Mouse (Mus musculus) liver, adult (tissue): ENCODE data around the gene Psmb8.

Experiments used
- GATA4 ChIP-seq: IDR thresholded peaks from 2 replicates; pipeline ENCODE4 v1.6.1; 2014; ENCODE audit warnings: mild to moderate bottlenecking, low read length; ENCODE audit not compliant: insufficient replicate concordance

The Psmb8 gene

GRCm38 (mm10) chr17:34183564-34184219 lies 13.8 kb upstream of the Psmb8 start:
- no peak for TF ChIP-seq GATA4

GRCm38 (mm10) chr17:34185526-34185925 lies 12.0 kb upstream of the Psmb8 start:
- TF ChIP-seq GATA4 = no peak

DNA sequence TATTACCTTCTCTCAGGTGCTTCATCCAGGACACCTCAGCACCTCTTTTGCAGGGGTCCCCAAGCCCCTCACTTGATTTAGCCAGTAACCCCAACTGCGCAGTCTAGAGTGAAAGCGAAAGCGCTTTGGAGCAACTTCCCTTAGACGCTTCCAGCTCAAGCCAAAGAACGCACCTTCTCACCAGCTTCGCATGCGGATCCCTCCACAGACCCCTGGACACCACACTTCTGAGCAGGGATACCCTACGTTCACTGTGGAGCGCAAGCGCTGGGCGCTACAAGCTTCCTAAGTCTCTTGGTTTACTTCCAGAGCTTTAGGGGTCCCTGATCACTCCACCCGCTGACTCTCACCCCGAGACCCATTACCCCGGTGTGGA lies 10.6 kb upstream of the Psmb8 start:
- no peak for TF ChIP-seq GATA4

DNA sequence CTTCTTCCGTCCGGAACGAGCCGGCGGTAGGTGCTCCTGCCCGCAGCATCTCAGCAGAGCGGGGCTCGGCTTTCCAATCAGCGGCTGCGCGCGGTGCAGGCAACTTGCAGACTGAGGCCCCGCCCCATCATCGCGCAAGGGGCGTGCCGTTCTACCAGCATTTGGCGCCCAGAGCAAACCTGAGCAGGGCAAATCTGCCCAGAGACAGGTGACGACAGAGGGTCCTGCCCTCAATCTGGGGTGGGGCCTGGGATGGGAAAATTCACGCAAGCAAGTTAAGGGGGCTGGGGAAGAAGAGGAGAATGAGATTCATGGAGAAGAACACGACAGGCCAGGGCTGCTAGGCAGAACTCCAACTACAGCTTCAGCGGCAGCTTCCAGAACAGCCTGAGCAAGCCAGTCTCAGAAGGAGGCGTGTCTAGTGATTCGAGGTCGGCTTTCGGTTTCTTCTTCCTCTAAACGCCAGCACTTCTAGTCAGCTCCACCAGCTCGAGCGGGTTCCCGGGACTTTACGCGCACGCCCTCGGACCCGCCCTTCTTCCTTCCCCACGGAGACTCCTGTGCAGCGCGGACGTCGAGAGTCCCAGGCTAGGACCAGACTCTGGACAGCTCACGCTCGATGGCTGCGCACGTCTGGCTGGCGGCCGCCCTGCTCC lies 10.1 kb upstream of the Psmb8 start, which contains the start of the genes Tap1 and Psmb9:
Tap1 (plus strand) TSS at position 293 of the 656 bp plus-strand sequence.
Psmb9 (minus strand) TSS at position 504 of the 656 bp plus-strand sequence.
- TF ChIP-seq GATA4 = no peak; the same call in 1 of the 2 replicates

- no peak for TF ChIP-seq GATA4
Observed at GRCm38 (mm10) chr17:34188010-34188409, 9.5 kb upstream of the Psmb8 start.

- no peak for TF ChIP-seq GATA4
Observed at GRCm38 (mm10) chr17:34188986-34189385, 8.5 kb upstream of the Psmb8 start.

- TF ChIP-seq GATA4 = no peak
Observed at GRCm38 (mm10) chr17:34192852-34193251, 4.7 kb upstream of the Psmb8 start.

GRCm38 (mm10) chr17:34193468-34193867 lies 4.1 kb upstream of the Psmb8 start:
- TF ChIP-seq GATA4 = no peak

DNA sequence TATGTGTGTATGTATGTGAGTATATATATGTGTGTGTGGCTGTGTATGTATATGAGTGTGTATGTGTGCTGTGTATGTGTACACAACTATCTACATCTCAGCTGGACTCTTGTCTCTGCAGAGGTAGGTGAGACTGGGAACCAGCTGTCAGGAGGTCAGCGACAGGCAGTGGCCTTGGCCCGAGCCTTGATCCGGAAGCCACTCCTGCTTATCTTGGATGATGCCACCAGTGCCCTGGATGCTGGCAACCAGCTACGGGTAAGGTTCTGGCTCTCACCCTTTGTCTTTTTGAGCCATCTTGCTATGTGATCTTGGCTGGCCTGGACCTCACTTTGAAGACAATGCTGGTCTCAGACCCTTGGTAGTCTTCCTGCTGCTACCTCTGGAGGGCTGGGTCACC lies 2.8 kb upstream of the Psmb8 start:
- peak; percentile 46; the same call in 1 of the 2 replicates for TF ChIP-seq GATA4

DNA sequence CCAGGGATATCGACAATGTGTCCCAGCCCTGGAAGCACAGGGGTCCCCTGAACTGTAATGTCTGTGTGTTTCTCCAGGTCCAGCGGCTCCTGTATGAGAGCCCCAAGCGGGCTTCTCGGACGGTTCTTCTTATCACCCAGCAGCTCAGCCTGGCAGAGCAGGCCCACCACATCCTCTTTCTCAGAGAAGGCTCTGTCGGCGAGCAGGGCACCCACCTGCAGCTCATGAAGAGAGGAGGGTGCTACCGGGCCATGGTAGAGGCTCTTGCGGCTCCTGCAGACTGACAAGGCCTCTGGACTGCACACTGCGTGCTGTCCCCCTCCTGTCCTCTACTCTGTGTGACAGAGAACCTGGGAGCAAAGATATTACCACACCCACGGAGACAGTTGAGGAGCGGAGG lies 1.0 kb upstream of the Psmb8 start:
- no peak for TF ChIP-seq GATA4

GRCm38 (mm10) chr17:34197904-34198520 lies 491 bp downstream of the Psmb8 start:
- no peak for TF ChIP-seq GATA4

DNA sequence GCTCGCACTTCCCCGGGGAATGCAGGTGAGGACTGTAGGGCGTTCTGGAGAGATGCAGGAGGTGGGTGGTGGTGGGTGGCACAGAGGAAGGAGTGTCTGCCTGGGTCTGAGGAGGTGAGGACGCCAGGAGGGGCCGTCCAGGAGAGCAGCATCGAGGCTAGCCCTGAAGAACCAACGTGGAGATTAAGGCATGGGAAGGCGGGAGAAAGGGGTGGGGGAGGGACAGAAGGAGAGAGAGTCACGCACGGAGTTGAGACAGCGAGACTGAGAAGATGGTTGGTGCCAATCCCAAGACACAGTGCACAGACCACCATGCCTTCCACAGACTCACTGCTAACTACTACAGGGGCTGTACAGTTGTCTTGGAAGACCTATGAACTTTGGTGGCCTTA lies 996 bp downstream of the Psmb8 start:
- TF ChIP-seq GATA4 = no peak

- no peak for TF ChIP-seq GATA4
Observed at GRCm38 (mm10) chr17:34199050-34199619, 1.6 kb downstream of the Psmb8 start.

- no peak for TF ChIP-seq GATA4
Observed at GRCm38 (mm10) chr17:34200047-34200446, 2.5 kb downstream of the Psmb8 start.

- no peak for TF ChIP-seq GATA4
Observed at GRCm38 (mm10) chr17:34200772-34201505, 3.4 kb downstream of the Psmb8 start.

- TF ChIP-seq GATA4 = no peak
Observed at GRCm38 (mm10) chr17:34201506-34202055, 4.1 kb downstream of the Psmb8 start.
